Mouse (Mus musculus) Patski (cell line): ENCODE data around the gene Mrnip. TPM values are rescaled to one million over a fixed set of nuclear protein-coding genes. Genes with fewer than 3 reads are reported as not detected.
A peak's percentile ranks its signal among the peaks of the same experiment; 100 is the strongest.
"Not testable (repeated sequence)": the region's sequence is repeated elsewhere in the genome, so short reads cannot be mapped to it uniquely, and the experiment has no call there.

Experiments used
- ATAC-seq: fragments of 100-300 bp; one replicate; pipeline ENCODE4 v1.8.0; 2021
- CTCF ChIA-PET: fragments of 350-600 bp; sonication (Branson Sonifier 250); formaldehyde crosslinking; loops from one replicate; lab custom pipeline; 2022; ENCODE audit warnings: inconsistent platforms; lab: Charles Lee
- POLR2A ChIA-PET: fragments of 350-600 bp; sonication (Branson Sonifier 250); formaldehyde crosslinking; loops from one replicate; lab custom pipeline; 2022; ENCODE audit warnings: antibody characterized with exemption, inconsistent platforms; lab: Charles Lee
- DNase-seq: peaks from one replicate; pipeline ENCODE4 v3.0.0-alpha.2; 2011; ENCODE audit warnings: low read depth, low spot score
- H3K27me3 ChIP-seq: fragments of 371-371 bp; one replicate; pipeline ENCODE4 v1.5.1; 2021
- CTCF ChIP-seq: fragments of 100-300 bp; IDR thresholded peaks from one replicate; pipeline ENCODE4 v1.5.1; 2021
- in situ Hi-C: fragments of 300-500 bp; cut with MboI; formaldehyde crosslinking; loops from 3 replicates; pipeline ENCODE4 v1.11.1; 2018; ENCODE audit warnings: low pct_unique_long_range_greater_than_20kb, mixed read lengths
- polyA plus RNA-seq: library from polyadenylated mRNA; unstranded; gene quantifications from one replicate; pipeline ENCODE4 v1.2.3, GENCODE M21; 2021

Mrnip gene
- polyA plus RNA-seq: 5.9 TPM

GRCm38 (mm10) chr11:50174111-50174729 lies at the start of gene Mrnip:
Gene Mrnip, plus strand, starts transcription at chr11:50174444.
- not testable (repeated sequence) for DNase-seq, H3K27me3 ChIP-seq
- peak; percentile 11 for ATAC-seq
- ChIA-PET POLR2A (interaction anchor here (0.7 to 1.4 kb wide), 4 partner anchors 9 to 39 kb away, joined by 3 read pairs; no protein-coding TSS in a partner anchor), CTCF (interaction anchor here (5.1 kb wide), 1 partner anchor 12 kb away, joined by 23 read pairs; no protein-coding TSS in a partner anchor)
- in situ Hi-C loops: loop anchor here (5.0 kb wide), 1 partner anchor 193 kb away; no protein-coding TSS in a partner anchor

GRCm38 (mm10) chr11:50127781-50128180 lies 46.5 kb upstream of the Mrnip start:
- ChIA-PET POLR2A (interaction anchor here (0.7 kb wide), 1 partner anchor 392 kb away, joined by 3 read pairs; no protein-coding TSS in a partner anchor), CTCF (interaction anchor here (1.1 to 1.5 kb wide), 2 partner anchors 13 to 166 kb away, joined by 3 read pairs; no protein-coding TSS in a partner anchor)
- in situ Hi-C loops: no loop called here
- DNase-seq: no peak
- no peaks in the 10 kb centered on the region for H3K27me3 ChIP-seq
- TF ChIP-seq CTCF: no peak
- ATAC-seq: no peak

- ChIA-PET CTCF (interaction anchor here (0.6 to 2.2 kb wide), 21 partner anchors 10 to 199 kb away, joined by 3 to 32 read pairs (median 4); no protein-coding TSS in a partner anchor), POLR2A (interaction anchor here (1.5 kb wide), 1 partner anchor 10 kb away, joined by 3 read pairs; no protein-coding TSS in a partner anchor)
- TF ChIP-seq CTCF: peak; percentile 100
- DNase-seq (peak; percentile 42), ATAC-seq (peak; percentile 93)
- in situ Hi-C loops: loop anchor here (5.0 kb wide), 1 partner anchor 144 kb away; no protein-coding TSS in a partner anchor
- H3K27me3 ChIP-seq: no peaks in the 10 kb centered on the region
These were observed 43.2 kb upstream of the Mrnip start, which contains the start of gene Tbc1d9b for GRCm38 (mm10) chr11:50130811-50131766. Gene Tbc1d9b, plus strand, starts transcription at chr11:50131396.

GRCm38 (mm10) chr11:50131801-50132201 lies 42.4 kb upstream of the Mrnip start:
- CTCF ChIA-PET: interaction anchor here (1.3 to 2.2 kb wide), 5 partner anchors 18 to 145 kb away, joined by 3 to 32 read pairs (median 11); no protein-coding TSS in a partner anchor
- no peaks in the 10 kb centered on the region for H3K27me3 ChIP-seq
- TF ChIP-seq CTCF: no peak
- in situ Hi-C loops: loop anchor here (5.0 kb wide), 1 partner anchor 144 kb away; no protein-coding TSS in a partner anchor
- DNase-seq: no peak
- ATAC-seq: peak; percentile 1
- POLR2A ChIA-PET: no interaction called here

GRCm38 (mm10) chr11:50132265-50132664 lies 42.0 kb upstream of the Mrnip start:
- CTCF ChIA-PET: interaction anchor here (1.3 to 2.2 kb wide), 4 partner anchors 21 to 145 kb away, joined by 3 to 32 read pairs (median 8); no protein-coding TSS in a partner anchor
- H3K27me3 ChIP-seq: no peaks in the 10 kb centered on the region
- TF ChIP-seq CTCF: no peak
- POLR2A ChIA-PET: no interaction called here
- ATAC-seq: no peak
- DNase-seq: no peak
- in situ Hi-C loops: loop anchor here (5.0 kb wide), 1 partner anchor 145 kb away; no protein-coding TSS in a partner anchor

GRCm38 (mm10) chr11:50134136-50134859 lies 39.9 kb upstream of the Mrnip start:
- ChIA-PET CTCF (no interaction called here), POLR2A (interaction anchor here (0.8 kb wide), 1 partner anchor 11 kb away, joined by 3 read pairs; no protein-coding TSS in a partner anchor)
- DNase-seq (no peak), ATAC-seq (no peak)
- TF ChIP-seq CTCF: no peak
- in situ Hi-C loops: loop anchor here (5.0 kb wide), 1 partner anchor 147 kb away; no protein-coding TSS in a partner anchor
- no peaks in the 10 kb centered on the region for H3K27me3 ChIP-seq

- ATAC-seq (no peak), DNase-seq (no peak)
- no peak for TF ChIP-seq CTCF
- H3K27me3 ChIP-seq: no peaks in the 10 kb centered on the region
- POLR2A ChIA-PET: no interaction called here
- in situ Hi-C loops: no loop called here
- CTCF ChIA-PET: interaction anchor here (1.7 kb wide), 1 partner anchor 93 kb away, joined by 3 read pairs; no protein-coding TSS in a partner anchor
These were observed 35.9 kb upstream of the Mrnip start for GRCm38 (mm10) chr11:50138206-50138822.

GRCm38 (mm10) chr11:50139571-50139970 lies 34.7 kb upstream of the Mrnip start:
- ChIA-PET POLR2A (no interaction called here), CTCF (interaction anchor here (1.1 kb wide), 1 partner anchor 15 kb away, joined by 3 read pairs; no protein-coding TSS in a partner anchor)
- H3K27me3 ChIP-seq: no peaks in the 10 kb centered on the region
- ATAC-seq (no peak), DNase-seq (no peak)
- in situ Hi-C loops: no loop called here
- no peak for TF ChIP-seq CTCF

- ChIA-PET POLR2A (no interaction called here), CTCF (interaction anchor here (1.0 to 1.5 kb wide), 2 partner anchors 9 to 16 kb away, joined by 3 to 7 read pairs; no protein-coding TSS in a partner anchor)
- TF ChIP-seq CTCF: no peak
- in situ Hi-C loops: no loop called here
- ATAC-seq (no peak), DNase-seq (no peak)
- no peaks in the 10 kb centered on the region for H3K27me3 ChIP-seq
These were observed 28.7 kb upstream of the Mrnip start for GRCm38 (mm10) chr11:50145529-50145928.
